Mouse (Mus musculus) embryo, embryonic 11.5 days (tissue): ENCODE data around the gene Armc7.
"Not testable (repeated sequence)": the region's sequence is repeated elsewhere in the genome, so short reads cannot be mapped to it uniquely, and the experiment has no call there.

Source experiments
- DNase-seq: peaks from one replicate; pipeline ENCODE4 v3.0.0-alpha.2; 2012; ENCODE audit warnings: low read depth, low spot score

The Armc7 gene

DNA sequence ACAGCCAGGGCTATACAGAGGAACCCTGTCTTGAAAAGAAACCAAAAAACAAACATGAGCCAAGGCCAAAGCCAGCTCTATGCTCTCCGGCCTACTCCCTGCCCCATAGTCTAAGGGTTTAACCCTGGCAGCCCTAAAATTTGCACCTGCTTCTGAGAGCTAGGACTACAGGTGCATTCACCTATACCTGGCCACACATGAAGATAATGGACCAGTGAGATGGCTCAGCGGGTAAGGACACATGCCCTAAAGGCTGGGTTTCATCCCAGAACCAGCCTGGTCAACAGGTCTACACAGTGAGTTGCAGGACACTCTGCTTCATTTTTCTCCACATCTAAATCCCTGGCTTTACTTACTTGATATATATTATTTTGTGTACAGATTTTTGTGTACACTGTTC, 46.8 kb downstream of the Armc7 start:
- no peak for DNase-seq

- no peak for DNase-seq
Measured at GRCm38 (mm10) chr11:115522703-115523102, 47.2 kb downstream of the Armc7 start.

- DNase-seq, result not testable (repeated sequence)
Measured at GRCm38 (mm10) chr11:115526446-115526845, 51.0 kb downstream of the Armc7 start.

GRCm38 (mm10) chr11:115534759-115535371, 59.4 kb downstream of the Armc7 start:
- no peak for DNase-seq

DNA sequence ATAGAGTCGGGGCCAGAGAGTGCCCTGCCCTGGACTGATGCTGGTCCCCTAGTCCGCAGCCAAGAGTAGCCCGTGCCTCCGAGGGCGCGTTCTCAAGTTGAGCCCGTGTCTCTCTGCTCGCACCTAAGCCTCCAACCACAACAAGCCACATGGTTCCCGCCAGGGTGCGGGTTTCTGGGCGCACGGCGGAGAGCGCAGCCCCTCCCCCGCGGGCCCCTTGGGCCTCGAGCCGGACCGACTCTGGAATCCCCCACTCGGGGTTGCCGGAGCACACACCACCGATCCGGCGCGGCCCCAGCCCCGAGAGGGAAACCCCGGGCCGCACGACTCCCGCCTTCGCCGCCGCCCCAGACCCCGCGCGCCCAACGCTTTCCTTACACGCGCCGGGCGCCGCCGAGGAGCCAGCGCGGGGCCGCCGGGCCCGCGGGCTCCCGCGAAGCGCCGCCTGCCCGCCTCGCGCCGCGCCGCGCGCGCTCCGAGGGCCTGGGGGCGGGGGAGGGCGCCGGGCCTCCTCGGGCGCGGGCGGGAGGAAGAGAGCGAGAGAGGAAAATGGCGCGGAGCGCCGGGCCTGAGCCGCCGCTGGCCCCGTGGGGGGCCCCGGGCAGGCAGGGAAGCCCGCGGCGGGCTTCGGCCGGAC, 60.1 kb downstream of the Armc7 start:
- peak; percentile 45 for DNase-seq

DNA sequence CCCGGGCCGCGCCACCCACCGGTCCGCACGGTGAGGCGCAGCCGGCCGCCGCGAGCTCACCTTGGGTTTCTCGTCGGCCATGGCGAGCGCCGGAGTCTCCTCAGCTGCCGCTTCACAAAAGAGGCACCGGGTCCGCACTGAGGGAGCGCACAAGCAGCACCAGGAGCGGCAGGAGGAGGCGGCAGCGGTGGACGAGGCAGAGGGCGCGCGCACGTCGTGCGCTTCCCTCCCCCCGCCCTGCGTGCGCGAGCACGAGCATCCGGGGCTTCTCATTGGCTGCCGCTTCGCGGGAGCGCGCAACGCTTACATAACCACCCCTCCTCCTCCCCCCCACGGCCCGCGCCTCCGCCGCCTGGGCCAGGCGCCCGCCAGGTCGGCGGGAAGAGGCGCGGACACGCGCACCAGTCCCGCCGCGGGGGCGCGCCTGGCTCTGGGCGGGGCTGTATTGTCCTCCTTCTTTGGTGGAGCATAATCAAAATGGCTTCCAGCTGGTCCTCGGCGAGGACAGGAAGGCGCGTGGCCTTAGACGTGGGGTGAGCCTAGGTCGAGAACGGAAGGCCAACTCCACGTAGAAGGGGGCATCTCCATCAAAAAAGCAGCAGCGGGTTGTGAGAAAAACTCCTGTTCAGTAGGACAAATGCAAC, 60.7 kb downstream of the Armc7 start, which contains the start of gene Sumo2:
Sumo2 (minus strand) TSS at position 239 of the 644 bp plus-strand sequence.
- peak; percentile 97 for DNase-seq

- DNase-seq, result no peak
Measured at GRCm38 (mm10) chr11:115536856-115537568, 61.5 kb downstream of the Armc7 start.

GRCm38 (mm10) chr11:115538045-115538444, 62.6 kb downstream of the Armc7 start:
- no peak for DNase-seq
